In the genomic region with DNA sequence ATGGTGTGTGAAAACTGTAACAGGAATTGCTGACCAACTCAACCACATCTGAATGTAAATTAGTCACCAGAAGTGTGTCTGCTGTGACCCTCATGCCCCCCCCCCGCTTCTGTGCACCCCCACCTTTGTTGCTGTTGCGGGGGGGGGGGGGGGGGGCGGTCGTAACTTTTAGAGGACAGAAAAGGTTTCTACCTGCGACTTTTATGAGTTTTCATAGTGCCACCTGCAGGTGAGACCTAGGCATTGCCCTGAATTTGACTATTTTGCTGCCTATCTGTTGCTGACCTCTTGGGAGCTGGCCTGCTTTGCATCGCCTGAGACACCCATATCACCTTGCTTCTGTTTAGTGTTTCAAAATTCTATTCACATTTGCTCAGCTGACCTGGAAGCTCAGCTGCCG, we compare ENCODE assay signal across 8 mouse cellular contexts. TPM values are rescaled to one million over a fixed set of nuclear protein-coding genes. Genes with fewer than 3 reads are reported as not detected.
A peak's percentile ranks its signal among the peaks of the same experiment; 100 is the strongest.
DNase-seq lines count a peak whose midpoint lies in the region; ATAC-seq and TF ChIP-seq lines count a peak whose summit lies in the region.

No protein-coding gene starts in this region.

- H3K27ac ChIP-seq in gastrocnemius, adult 2 months: no peak overlapping the region

- peak; percentile 76 for TF ChIP-seq CTCF in gastrocnemius, adult 2 months (IDR thresholded peaks at IDR 0.05)

- DNase-seq in gastrocnemius, adult 2 months: peak; percentile 57
- DNase-seq in gastrocnemius, postnatal 14 days: no peak
- peak; percentile 43 for DNase-seq in urinary bladder, postnatal 14 days (ENCODE audit: low spot score)
- no peak for DNase-seq in urinary bladder, postnatal 10 days (ENCODE audit: low spot score)
- peak; percentile 75 to 80 for DNase-seq in cerebellum, postnatal 36 days
- peak; percentile 35 for DNase-seq in layer of hippocampus, postnatal 36 days
- DNase-seq in natural killer cell, adult 2 months (ENCODE audit: low spot score in 2 of 2): peak; percentile 72 to 79

- no peak for ATAC-seq in frontal cortex, adult (ENCODE audit: low TSS enrichment)

- intact Hi-C loops in gastrocnemius, adult 2 months (cut with DNase I): loop anchor here (1.0 to 10.0 kb wide), 3 partner anchors 67 to 230 kb away; no protein-coding TSS in a partner anchor
- intact Hi-C loops in gastrocnemius, postnatal 14 days (cut with DNase I; ENCODE audit: low total_unique reads): no loop called here

- H3K4me3 ChIP-seq in gastrocnemius, adult 2 months: no peak overlapping the region

RNA-seq across cellular contexts. Expression of a gene that starts 6.1 kb away (rescaled TPM):
- 10 to 100 TPM; 60.3 to 74.7 TPM for total RNA-seq in gastrocnemius, adult 2 months (2021)
- total RNA-seq in gastrocnemius, postnatal 14 days (2021): 10 to 100 TPM; 76.5 to 93.9 TPM
- total RNA-seq in layer of hippocampus, postnatal 36 days (2021): 100 to 1,000 TPM; 181 to 192 TPM

RNA-seq across cellular contexts. Expression of a gene that starts 50.7 kb away (rescaled TPM):
- total RNA-seq in gastrocnemius, adult 2 months (2021): 10 to 100 TPM; 90.6 to 99.5 TPM
- 10 to 100 TPM; 52.7 to 61.5 TPM for total RNA-seq in gastrocnemius, postnatal 14 days (2021)
- total RNA-seq in layer of hippocampus, postnatal 36 days (2021): 10 to 100 TPM; 49.6 to 50.1 TPM

Comparison
In these comparisons a context has a peak if more than half of its experiments do, and no peak if none do; other contexts are left out.
1. DNase-seq: peak in gastrocnemius, adult 2 months (single experiment), urinary bladder, postnatal 14 days (single experiment), cerebellum, postnatal 36 days (2 of 2), layer of hippocampus, postnatal 36 days (2 of 2) and natural killer cell, adult 2 months (2 of 2); none in gastrocnemius, postnatal 14 days (single experiment) and urinary bladder, postnatal 10 days (single experiment).